Mouse (Mus musculus): Measurements from ENCODE around the gene Ppcdc. TPM values are rescaled to one million over a fixed set of nuclear protein-coding genes. Genes with fewer than 3 reads are reported as not detected.
A peak's percentile ranks its signal among the peaks of the same experiment; 100 is the strongest.

The Ppcdc gene
- polyA plus RNA-seq, 1 experiment from 2014 or later: 24.0 TPM

DNA sequence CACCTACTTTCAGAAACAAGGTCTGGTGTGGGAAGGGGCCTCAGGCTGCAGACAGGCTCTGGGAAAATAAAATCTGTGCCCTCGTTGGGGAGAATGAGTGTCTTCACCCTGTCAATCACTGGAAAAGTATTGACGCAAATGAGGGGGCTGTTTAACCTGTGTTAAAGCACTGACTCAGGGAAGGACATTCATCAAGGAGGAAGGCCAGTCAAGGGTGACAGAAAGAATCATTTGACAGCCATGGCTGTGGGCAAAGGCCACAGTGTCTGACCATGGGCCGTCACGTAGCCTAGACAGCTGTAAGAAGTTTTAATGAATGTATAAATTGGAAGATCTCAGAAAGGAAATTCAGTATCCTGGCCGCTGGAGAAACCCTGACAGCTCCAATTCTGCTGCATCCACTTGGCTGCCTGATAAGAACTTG is 18.2 kb downstream of the Ppcdc start:
- Histone ChIP-seq H3K36me3 (ENCODE audit: control insufficient read depth, insufficient read depth, low read length) (no peaks in the 10 kb centered on the region), H3K27ac (ENCODE audit: low read length) (no peak overlapping the region), H3K4me3 (ENCODE audit: low read depth, low read length) (no peak overlapping the region), H3K4me1 (ENCODE audit: control insufficient read depth, insufficient read depth, low read length) (no peaks in the 10 kb centered on the region; the same call in 1 of the 2 replicates), H3K27me3 (ENCODE audit: control insufficient read depth, insufficient read depth, low read depth, low read length) (no peaks in the 10 kb centered on the region), H3K4me2 (ENCODE audit: low read length) (no peak overlapping the region), H3K9me3 (replicated peaks; ENCODE audit: control insufficient read depth, low read length, poor library complexity, severe bottlenecking) (no peaks in the 10 kb centered on the region), H3K9ac (ENCODE audit: low read depth, low read length) (no peak overlapping the region)
- WGBS: 77% methylated on average over 5 of the region's 5 CpGs
- ATAC-seq: no peak

DNA sequence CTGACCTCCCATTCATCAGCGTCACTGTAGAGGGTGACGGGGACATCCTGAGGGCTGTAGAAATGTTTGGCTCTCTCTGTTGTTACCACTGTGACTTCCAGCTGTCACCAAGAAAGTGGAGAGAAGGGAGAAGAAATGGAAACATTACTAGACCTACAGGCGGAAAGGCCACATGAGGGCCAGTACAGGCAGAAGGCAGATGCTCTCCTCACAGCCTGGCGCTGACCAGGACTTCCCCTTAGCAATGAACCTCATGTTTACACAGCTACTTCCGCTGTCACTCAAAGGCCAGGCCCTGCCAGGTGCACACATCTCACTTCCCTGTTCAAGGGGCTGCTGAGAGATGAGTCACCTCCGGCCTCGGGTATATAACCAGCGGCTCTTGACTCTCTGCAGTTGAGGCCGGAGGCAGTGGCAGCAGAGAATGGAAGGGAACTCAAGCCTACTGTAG is 18.8 kb downstream of the Ppcdc start:
- no peak overlapping the region for H3K4me3 ChIP-seq (ENCODE audit: low read depth, low read length)
- WGBS: 87% methylated on average over 9 of the region's 9 CpGs
- H3K36me3 ChIP-seq (ENCODE audit: control insufficient read depth, insufficient read depth, low read length): no peaks in the 10 kb centered on the region
- no peaks in the 10 kb centered on the region for H3K9me3 ChIP-seq (replicated peaks; ENCODE audit: control insufficient read depth, low read length, poor library complexity, severe bottlenecking)
- peak overlapping the region; percentile 58 for H3K27ac ChIP-seq (ENCODE audit: low read length)
- no peak overlapping the region for H3K4me2 ChIP-seq (ENCODE audit: low read length)
- no peak for ATAC-seq
- no peaks in the 10 kb centered on the region for H3K27me3 ChIP-seq (ENCODE audit: control insufficient read depth, insufficient read depth, low read depth, low read length)
- H3K4me1 ChIP-seq (ENCODE audit: control insufficient read depth, insufficient read depth, low read length): no peaks in the 10 kb centered on the region; the same call in 1 of the 2 replicates
- H3K9ac ChIP-seq (ENCODE audit: low read depth, low read length): no peak overlapping the region

DNA sequence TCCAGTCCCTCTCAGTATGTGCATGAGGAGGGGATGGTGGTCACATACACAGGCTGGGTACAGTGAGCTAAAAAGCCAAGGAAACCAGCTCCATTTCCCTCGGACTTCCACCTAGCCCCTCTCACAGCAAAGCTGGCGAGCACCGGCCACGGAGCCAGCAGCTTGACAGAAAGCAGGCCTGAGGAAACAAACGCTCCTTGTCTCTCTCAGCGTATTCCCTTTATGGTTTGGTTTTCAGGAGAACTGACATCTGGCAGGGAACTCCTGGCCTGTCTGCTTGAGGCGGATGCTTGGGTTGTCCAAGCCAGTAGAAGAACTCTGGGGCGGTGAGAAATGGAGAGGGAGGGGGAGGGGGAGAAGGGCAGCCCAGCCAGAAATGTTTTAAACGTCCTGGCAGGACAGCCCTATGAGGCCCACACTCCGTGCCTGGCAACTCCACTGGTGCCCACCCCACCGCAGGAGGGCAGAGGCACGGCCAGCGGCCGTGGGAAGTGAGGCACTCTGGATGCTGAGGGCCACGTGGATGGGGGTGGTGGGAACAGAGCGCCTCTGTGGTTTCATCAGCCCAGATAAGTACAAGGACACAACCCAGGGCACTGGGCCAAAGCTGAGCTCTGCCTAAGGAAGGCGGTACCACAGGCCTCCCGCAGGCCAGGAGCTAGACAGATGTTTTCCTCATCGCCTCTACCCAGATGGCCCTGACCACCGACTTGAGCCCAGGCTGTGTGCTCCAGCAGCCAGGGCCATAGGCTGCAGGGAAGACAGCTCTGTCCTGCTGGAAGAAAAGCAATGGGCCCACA is 19.4 kb downstream of the Ppcdc start:
- H3K9me3 ChIP-seq (replicated peaks; ENCODE audit: control insufficient read depth, low read length, poor library complexity, severe bottlenecking): no peaks in the 10 kb centered on the region
- 72% methylated on average over 20 of the region's 20 CpGs for whole genome bisulfite sequencing
- H3K4me3 ChIP-seq (ENCODE audit: low read depth, low read length): no peak overlapping the region
- ATAC-seq: peak; percentile 86
- peak overlapping the region; percentile 58 for H3K27ac ChIP-seq (ENCODE audit: low read length)
- H3K9ac ChIP-seq (ENCODE audit: low read depth, low read length): no peak overlapping the region
- no peaks in the 10 kb centered on the region; the same call in 1 of the 2 replicates for H3K4me1 ChIP-seq (ENCODE audit: control insufficient read depth, insufficient read depth, low read length)
- H3K36me3 ChIP-seq (ENCODE audit: control insufficient read depth, insufficient read depth, low read length): no peaks in the 10 kb centered on the region
- H3K27me3 ChIP-seq (ENCODE audit: control insufficient read depth, insufficient read depth, low read depth, low read length): no peaks in the 10 kb centered on the region
- H3K4me2 ChIP-seq (ENCODE audit: low read length): no peak overlapping the region

DNA sequence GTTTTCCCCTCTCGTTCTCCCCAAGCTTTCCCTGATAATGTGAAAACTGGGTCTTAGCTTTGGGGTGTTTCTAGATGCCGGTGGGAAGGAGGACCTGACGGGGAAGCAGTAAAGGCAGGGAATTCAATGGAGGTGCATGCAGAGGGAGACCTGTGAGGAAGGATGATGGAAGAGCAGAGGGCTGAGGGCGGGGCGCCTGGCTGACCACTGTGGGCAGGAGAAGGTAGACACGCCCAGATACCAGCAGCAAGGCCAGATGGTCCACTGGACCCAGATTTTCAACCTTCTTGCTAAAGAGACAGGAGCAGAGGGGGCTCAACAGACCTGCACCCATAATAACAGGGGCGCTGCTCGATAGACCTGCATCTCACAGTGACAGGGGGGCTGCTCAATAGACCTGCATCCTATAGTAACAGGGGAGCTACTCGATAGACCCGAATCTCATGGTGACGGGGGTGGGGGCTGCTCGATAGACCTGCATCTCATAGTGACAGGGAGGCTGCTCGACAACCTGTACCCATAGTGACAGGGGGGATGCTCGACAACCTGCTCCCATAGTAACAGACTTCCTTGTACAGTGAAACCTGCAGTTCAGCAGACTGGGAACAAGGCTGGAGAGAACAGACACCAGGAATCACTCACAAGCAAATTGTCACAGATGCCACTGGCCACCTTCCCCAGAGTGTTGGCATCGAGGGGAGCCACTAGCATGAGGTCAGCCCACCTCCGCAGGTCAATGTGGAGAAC is 20.2 kb downstream of the Ppcdc start:
- ATAC-seq: no peak
- H3K4me2 ChIP-seq (ENCODE audit: low read length): no peak overlapping the region
- H3K27ac ChIP-seq (ENCODE audit: low read length): peak overlapping the region; percentile 58; the same call in 1 of the 2 replicates

DNA sequence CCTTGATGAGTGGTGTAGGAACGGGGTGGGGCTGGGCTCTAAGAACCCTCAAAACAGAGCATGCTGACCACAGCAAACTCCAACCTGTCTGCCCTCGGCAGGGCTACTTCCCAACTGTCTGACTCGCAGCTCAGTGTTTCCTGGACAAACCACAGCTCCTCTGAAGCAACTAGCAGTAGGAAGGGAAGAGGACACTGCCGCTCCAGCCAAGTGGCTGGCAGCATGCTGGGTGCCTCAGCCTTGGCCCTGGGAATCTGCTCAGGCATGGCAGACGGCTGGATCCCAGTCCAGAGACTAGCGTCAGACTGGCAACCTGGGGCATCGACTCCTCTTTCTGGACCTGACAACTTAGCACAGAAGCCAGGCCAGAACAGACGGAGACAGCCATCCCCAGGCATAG is 22.6 kb downstream of the Ppcdc start:
- no peaks in the 10 kb centered on the region; the same call in 1 of the 2 replicates for H3K4me1 ChIP-seq (ENCODE audit: control insufficient read depth, insufficient read depth, low read length)
- H3K36me3 ChIP-seq (ENCODE audit: control insufficient read depth, insufficient read depth, low read length): peaks cover 10% of the 10 kb centered on the region; the same call in 1 of the 2 replicates
- H3K4me3 ChIP-seq (ENCODE audit: low read depth, low read length): no peak overlapping the region
- no peak overlapping the region for H3K27ac ChIP-seq (ENCODE audit: low read length)
- H3K9me3 ChIP-seq (replicated peaks; ENCODE audit: control insufficient read depth, low read length, poor library complexity, severe bottlenecking): no peaks in the 10 kb centered on the region
- no peak overlapping the region for H3K4me2 ChIP-seq (ENCODE audit: low read length)
- 84% methylated on average over 8 of the region's 8 CpGs for WGBS
- H3K27me3 ChIP-seq (ENCODE audit: control insufficient read depth, insufficient read depth, low read depth, low read length): no peaks in the 10 kb centered on the region
- no peak overlapping the region for H3K9ac ChIP-seq (ENCODE audit: low read depth, low read length)
- no peak for ATAC-seq

More for the DNA sequence above, 20.2 kb downstream of the Ppcdc start:
- 89% methylated on average over 16 of the region's 16 CpGs for WGBS
- Histone ChIP-seq H3K36me3 (ENCODE audit: control insufficient read depth, insufficient read depth, low read length) (peaks cover 2% of the 10 kb centered on the region; the same call in 1 of the 2 replicates), H3K4me3 (ENCODE audit: low read depth, low read length) (no peak overlapping the region), H3K9ac (ENCODE audit: low read depth, low read length) (no peak overlapping the region), H3K27me3 (ENCODE audit: control insufficient read depth, insufficient read depth, low read depth, low read length) (no peaks in the 10 kb centered on the region), H3K4me1 (ENCODE audit: control insufficient read depth, insufficient read depth, low read length) (no peaks in the 10 kb centered on the region; the same call in 1 of the 2 replicates), H3K9me3 (replicated peaks; ENCODE audit: control insufficient read depth, low read length, poor library complexity, severe bottlenecking) (no peaks in the 10 kb centered on the region)

DNA sequence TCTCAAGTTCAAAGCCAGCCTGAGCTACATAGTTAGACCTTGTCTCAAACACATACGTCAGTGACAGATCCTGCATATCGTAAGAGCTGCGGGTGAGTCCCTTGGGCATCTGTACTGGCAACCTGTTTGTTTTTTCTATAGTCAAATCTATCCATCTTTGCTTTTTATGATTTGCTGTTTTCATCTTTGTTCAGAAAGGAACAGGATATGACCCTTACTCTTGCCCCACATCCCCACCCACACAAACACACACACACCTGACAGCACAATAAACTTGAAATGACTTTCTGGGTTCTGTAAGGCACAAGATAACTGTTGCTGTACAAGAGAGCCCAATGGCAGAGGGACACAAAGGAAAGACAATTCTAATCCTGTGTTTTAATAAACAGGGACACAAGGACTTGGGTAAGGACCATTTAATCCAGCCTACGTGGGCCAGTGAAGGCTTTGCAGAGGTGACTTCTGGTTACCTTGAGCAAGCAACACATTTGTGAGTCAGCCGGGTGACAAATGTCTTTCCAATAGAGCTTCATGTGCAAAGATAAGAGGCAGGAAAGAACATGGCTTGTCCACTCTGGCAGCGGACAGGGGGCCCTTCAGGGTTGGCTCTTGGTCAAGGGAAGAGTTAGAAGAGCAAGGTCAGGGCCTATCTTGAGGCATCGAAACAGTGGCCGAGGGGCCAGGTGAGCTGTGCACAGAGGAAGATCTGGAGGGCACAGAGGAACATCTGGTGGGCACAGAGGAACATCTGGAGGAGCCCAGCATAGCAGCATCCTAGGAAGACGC is 32.6 kb downstream of the Ppcdc start:
- Histone ChIP-seq H3K4me1 (ENCODE audit: control insufficient read depth, insufficient read depth, low read length) (no peaks in the 10 kb centered on the region), H3K9me3 (replicated peaks; ENCODE audit: control insufficient read depth, low read length, poor library complexity, severe bottlenecking) (no peaks in the 10 kb centered on the region), H3K36me3 (ENCODE audit: control insufficient read depth, insufficient read depth, low read length) (no peaks in the 10 kb centered on the region), H3K9ac (ENCODE audit: low read depth, low read length) (no peak overlapping the region), H3K4me2 (ENCODE audit: low read length) (no peak overlapping the region), H3K27ac (ENCODE audit: low read length) (no peak overlapping the region), H3K4me3 (ENCODE audit: low read depth, low read length) (no peak overlapping the region), H3K27me3 (ENCODE audit: control insufficient read depth, insufficient read depth, low read depth, low read length) (no peaks in the 10 kb centered on the region)
- no peak for ATAC-seq
- 93% methylated on average over 9 of the region's 9 CpGs for WGBS

DNA sequence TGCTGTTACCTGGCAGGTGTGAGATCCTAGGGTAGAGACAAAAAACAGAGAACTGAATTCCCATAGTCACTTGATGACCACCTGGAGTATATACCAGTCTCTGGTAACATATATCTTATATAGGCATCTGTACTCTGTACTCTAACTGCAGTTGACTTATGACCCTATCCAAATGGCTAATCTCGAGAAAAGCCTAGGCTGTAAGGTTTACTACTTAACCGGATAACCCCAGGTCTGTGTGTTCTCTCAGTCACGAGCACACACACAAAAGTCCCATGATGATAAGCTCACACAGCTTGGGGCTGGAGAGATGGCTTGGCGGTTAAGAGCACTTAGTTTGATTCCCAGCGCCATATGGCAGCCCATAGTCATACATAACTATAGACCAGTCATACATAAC is 33.5 kb downstream of the Ppcdc start:
- Histone ChIP-seq H3K4me2 (ENCODE audit: low read length) (no peak overlapping the region), H3K27me3 (ENCODE audit: control insufficient read depth, insufficient read depth, low read depth, low read length) (no peaks in the 10 kb centered on the region), H3K4me3 (ENCODE audit: low read depth, low read length) (no peak overlapping the region), H3K9me3 (replicated peaks; ENCODE audit: control insufficient read depth, low read length, poor library complexity, severe bottlenecking) (no peaks in the 10 kb centered on the region), H3K4me1 (ENCODE audit: control insufficient read depth, insufficient read depth, low read length) (no peaks in the 10 kb centered on the region), H3K27ac (ENCODE audit: low read length) (no peak overlapping the region), H3K9ac (ENCODE audit: low read depth, low read length) (no peak overlapping the region), H3K36me3 (ENCODE audit: control insufficient read depth, insufficient read depth, low read length) (no peaks in the 10 kb centered on the region)
- WGBS: 94% methylated on average over 5 of the region's 5 CpGs
- no peak for ATAC-seq

DNA sequence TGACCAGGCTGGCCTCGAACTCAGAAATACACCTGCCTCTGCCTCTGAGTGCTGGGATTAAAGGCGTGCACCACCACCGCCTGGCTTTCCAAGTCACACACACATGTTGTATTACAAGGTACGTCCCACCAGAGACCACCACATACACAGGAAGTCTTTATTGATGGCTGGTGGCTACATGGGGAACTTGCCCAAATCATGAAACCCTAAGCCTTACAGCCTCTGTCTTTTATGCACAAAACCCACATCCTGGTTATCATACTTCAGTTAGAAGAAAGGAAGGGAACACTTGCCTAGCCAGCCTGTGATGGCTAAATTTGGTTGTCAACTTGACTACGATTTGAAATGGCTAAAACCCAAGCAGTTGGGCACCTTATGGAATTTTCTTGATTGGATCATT is 35.9 kb downstream of the Ppcdc start:
- H3K9ac ChIP-seq (ENCODE audit: low read depth, low read length): no peak overlapping the region
- no peak for ATAC-seq
- 93% methylated on average over 5 of the region's 5 CpGs for WGBS
- H3K27me3 ChIP-seq (ENCODE audit: control insufficient read depth, insufficient read depth, low read depth, low read length): no peaks in the 10 kb centered on the region
- no peak overlapping the region for H3K4me3 ChIP-seq (ENCODE audit: low read depth, low read length)
- H3K9me3 ChIP-seq (replicated peaks; ENCODE audit: control insufficient read depth, low read length, poor library complexity, severe bottlenecking): no peaks in the 10 kb centered on the region; the same call in 1 of the 2 replicates
- H3K4me2 ChIP-seq (ENCODE audit: low read length): no peak overlapping the region
- H3K27ac ChIP-seq (ENCODE audit: low read length): no peak overlapping the region
- H3K4me1 ChIP-seq (ENCODE audit: control insufficient read depth, insufficient read depth, low read length): no peaks in the 10 kb centered on the region
- H3K36me3 ChIP-seq (ENCODE audit: control insufficient read depth, insufficient read depth, low read length): no peaks in the 10 kb centered on the region
